Mouse (Mus musculus): ENCODE results near the gene Ccdc51. TPM values are rescaled to one million over a fixed set of nuclear protein-coding genes. Genes with fewer than 3 reads are reported as not detected.

The Ccdc51 gene
- total RNA-seq, 2 experiments from 2014 or later, result 8.7 to 9.3 TPM

DNA sequence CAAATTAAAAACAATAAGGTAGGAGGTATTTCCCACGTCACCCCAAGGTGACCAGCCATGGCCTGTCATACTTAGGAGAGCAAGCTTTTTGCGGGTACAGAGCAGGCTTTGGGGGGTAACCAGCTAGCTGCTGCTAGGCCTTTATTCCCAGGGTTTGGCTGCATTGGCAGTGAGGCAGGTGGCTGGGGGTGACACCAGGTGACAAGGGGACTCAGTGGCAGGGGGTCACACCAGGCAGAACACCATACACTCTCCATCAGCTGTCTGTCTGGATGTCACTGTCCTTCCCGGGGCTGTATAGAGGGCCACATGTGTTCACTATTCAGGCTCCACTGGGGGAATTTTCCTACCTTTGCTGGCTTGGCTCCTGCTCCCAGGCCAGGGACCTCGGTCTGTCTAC is 25.4 kb upstream of the Ccdc51 start:
- DNase-seq (ENCODE audit: low spot score in 2 of 2), result no peak

DNA sequence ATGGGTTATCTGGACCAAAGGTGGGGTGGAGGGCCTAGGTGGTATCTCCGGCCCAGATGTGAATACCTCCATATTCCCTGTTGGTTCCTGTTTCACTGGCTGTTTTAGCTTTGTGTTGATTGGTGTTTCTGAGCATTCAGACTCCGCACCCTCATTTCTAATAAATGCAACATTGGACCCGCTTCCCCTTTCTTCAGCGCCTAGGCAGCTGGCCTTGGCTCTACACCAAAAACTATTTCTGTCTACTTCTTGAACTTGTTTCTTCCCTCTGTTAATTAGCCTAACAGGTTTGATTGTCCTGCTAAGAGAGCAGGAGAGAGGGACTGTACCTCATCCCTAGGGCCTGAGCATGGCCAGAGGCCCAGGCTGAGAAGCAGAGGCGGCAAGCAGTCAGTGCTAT is 24.8 kb upstream of the Ccdc51 start:
- no peak for DNase-seq (ENCODE audit: low spot score in 2 of 2)

DNA sequence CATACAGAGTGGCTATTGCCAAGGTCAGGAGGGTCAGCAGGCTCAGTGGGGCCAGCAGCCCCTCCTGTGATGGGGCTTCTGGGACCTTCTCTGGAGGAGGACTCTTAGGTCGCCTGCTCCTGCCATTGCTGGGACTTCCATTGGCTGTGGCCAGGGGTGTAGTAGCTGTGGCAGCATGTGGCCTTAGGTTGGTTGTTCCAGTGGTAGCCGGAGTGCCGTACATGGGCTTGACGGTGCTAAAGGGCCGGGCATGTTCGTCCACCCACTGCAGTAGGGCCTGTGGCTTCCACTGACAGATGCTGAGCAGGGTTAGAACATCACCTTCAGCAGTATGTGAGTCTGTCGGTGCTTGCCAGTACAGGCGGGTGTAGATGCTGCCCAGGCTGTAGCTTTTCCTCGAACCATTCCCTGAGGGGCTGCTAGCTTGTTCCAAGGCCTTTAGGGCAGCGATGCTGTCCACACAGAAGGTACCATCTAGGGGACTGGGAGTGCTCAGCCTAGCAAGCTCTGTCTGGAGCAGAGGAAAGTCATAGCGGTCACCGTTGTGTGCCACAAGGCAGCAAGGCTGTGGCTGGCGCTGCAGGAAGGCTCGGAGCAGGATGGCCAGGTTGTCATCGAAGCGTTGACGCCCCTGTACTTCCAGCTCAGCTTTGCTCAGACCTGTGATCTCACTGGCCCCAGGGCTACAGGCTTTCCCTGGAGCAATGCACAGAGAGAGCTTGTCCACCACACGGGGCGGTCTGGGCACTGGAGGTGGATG is 24.1 kb upstream of the Ccdc51 start:
- DNase-seq (ENCODE audit: low spot score in 2 of 2), result no peak

DNA sequence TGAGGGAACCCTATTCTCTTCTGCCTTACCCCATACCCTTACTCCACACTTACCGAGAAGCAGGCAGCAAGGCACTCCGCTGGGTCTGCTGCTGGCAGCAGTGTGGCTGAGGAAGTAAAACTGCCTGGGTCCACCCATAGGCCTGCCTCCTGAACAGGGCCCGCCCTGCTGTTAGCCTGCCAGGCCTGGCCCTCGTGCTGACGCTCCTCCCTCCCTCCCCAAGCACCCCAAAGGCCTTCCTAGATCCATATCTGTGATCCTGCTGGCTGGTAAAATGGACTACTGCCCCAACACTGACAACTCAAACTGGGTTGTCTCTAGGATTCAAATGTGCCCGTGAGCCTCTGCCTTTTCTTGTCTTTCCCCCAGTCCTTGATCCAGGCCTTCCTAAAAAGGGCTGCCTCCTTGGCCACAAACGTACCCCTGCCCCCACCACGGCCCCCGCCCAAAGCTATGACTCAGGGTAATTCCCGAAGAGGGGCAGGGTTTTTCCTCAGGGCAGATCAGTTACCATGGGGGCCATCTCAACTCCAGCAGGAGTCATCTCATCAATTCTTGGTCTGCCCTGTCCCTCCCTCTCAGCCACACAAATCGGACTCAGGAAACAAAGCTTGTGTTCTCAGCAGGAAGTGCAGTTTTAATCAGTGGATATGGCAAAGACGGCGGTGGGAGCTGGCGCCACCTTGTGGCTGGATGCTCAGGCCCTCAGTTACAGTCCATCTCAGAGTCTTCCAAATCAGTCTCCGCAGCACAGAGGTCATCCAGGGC is 23.0 kb upstream of the Ccdc51 start, which contains the start of gene Trex1:
Trex1 (minus strand) TSS at position 599 of the 768 bp plus-strand sequence.
- peak; percentile 78 to 95 for DNase-seq (ENCODE audit: low spot score in 2 of 2)

DNA sequence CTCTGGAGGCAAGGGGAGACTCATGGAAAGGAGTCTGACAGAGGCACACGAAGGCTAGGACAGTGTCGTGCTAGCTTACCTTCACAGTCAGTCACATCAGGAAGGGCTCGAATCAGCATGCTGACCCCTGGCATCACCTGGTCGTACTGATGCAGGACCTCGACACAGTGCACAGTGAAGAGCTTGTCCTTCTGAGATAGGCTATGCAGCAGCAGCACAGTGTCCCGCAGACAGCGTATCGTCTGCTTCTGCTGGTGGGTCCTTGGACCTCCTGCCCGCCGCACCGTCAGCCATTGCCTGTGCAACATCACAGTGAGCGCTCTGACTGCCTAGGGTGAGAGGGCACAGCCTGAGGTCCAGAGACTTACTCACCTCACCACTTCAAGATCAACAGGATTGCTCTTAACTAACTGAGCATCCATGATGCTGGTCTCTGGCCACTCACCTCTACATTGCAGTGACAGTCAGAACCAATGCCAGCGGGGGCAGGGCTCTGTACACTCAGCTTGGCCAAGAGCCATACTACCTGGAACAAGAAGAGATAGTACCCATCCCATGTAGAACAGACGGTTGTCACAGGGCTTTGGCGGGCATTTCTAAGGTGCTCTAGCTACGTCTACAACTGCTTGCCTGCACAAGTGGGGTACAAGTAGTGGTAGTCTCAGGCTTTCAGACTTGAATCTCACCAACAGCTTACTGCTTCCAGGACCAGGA is 22.0 kb upstream of the Ccdc51 start:
- no peak for DNase-seq (ENCODE audit: low spot score in 2 of 2)

DNA sequence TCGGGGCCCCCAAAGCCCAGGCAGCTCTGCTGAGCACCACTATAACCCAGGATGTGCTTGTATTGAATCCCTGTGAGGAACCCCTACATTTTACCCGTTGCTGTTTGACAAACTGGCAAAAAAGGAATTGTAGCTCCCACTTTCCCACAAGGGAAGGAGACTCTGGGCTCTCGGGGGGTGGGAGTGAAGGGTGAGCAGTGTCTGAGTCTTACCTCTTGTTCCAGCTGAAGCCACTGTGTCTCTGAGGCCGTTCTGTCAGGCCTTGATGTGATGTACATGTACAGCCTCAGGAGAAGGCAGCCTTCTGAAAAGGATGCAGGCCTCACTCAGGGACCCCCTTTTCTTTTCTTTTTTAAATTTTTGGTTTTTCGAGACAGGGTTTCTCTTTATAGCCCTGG is 21.4 kb upstream of the Ccdc51 start:
- no peak for DNase-seq (ENCODE audit: low spot score in 2 of 2)

DNA sequence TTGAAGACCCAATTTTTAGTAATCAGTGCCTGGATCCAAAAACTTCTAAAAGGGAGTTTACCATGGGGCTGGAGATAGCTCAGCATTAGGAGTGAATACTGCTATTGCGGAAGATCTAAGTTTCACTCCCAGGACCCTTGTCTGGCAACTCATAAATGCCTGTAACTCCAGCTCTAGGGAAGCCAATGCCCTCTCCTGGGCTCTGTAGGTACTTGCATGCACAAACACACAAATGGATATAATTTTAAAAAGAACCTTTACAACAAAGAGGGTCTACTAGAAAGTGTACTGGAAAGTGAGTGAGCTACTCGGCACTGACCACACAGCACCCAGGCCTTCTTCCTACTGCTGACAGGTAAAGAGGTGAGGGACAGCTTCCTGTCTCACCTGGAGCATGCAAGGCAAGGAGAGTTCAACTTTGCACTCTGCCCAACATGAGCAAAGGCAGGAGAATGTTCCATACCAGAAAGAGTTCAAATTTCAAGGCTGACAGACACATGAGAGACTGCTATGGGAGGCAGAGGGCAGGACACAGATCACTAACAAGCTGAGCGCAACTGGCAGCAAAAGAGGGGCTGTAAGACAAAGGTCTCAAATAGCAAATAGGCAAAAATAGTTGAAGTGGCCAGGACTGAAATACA is 14.1 kb upstream of the Ccdc51 start:
- DNase-seq (ENCODE audit: low spot score in 2 of 2), result no peak

DNA sequence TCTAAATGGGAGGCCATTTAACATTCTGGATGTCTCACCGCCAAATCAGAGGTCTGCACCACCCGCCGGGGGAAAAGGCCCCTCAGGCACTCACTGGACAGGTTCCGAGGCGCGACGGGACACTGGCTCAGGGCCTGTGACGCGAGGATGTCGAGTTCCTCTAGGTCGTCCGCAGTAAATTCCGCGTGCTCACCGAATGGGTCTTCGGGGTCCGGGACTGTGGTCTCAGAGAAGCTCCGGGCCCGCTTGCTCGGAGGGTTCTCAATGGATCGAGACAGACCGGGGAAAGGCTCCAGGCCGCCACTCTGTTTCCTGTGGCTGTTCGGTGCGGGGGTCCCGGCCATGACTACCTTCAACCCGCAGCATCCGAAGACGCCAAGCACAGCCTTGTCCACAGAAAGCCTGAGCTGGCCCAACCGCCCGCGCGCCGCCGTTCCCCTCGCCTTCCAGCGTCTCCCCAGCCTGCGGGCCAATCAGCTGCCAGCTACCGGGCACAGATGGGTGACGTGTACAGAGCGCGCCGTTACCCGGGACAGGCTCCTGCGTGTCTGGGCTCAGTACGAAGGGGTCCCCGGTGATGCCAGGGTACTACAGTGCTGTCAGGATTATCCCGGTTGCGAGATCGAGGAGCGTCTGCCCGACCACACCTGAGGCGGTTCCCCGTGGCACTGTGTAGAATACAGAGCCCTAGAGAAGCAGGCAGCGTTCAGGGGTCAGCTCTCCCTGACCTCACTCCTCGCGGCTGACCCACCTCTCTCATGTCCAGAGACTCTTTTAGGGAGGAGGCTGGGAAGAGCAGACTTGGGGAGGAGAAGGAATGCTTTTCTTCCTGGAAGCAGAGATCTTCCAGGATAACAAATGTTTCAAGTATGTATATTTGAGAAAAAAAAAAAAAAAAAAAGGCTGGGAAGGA is 8.4 kb upstream of the Ccdc51 start, which contains the start of gene Atrip:
Atrip (minus strand) TSS at position 464 of the 913 bp plus-strand sequence.
- DNase-seq (ENCODE audit: low spot score in 2 of 2), result peak; percentile 93 to 96

DNA sequence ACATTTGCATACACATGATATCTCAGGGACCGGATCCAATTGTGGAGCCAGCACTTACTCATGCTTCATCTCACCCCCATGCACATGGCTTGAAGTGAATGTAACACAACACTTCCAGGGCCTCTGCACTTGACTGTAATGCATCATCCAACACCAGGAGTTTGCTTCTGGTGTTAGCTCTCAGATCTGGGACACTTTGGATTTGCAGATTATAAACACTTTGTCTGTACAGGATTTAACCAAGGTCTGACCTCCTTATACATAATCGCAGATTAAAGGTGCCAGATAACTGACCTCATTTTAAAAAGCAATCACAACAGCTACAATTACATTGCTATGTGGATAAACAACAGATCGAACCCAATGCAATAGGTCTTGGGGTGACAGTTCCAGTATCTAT is 1.8 kb upstream of the Ccdc51 start:
- DNase-seq (ENCODE audit: low spot score in 2 of 2), result no peak

DNA sequence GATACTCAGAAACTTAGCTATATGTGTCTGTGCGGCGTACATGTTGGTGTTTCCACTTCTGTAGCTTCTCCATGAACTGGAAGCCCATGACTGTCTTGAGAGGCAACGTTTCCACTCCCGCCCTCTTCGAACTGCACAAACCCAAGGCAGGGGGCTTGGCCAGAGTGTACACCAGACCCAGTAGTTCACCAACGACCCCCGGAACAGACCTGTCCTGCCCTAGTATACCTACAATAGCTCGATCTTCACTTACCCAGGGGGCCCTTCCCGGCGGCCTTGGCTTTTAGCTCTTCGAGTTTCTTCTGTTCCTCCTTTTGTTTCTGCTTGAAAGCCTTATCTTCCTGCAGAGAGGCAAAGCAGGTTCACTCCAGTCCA is 557 bp upstream of the Ccdc51 start:
- DNase-seq (ENCODE audit: low spot score in 2 of 2), result no peak

DNA sequence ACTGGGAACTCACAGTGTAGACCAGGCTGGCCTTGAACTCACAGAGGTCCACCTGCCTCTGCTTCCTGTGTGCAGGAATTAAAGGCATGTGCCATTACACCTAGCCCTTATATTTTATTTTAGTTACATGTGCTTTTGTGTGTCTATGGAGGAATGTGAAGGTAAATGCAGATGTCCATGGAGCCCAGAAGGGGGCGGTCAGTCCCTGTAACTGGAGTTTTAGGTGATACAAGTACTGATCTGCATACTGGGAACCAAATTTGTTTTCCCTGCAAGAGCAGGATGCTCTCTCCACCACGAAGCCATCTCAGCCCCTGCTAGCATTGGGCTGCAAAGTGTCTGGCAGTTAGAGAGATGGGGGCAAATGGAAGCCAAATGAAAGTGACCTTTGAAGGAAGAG is 2.6 kb downstream of the Ccdc51 start:
- no peak for DNase-seq (ENCODE audit: low spot score in 2 of 2)

DNA sequence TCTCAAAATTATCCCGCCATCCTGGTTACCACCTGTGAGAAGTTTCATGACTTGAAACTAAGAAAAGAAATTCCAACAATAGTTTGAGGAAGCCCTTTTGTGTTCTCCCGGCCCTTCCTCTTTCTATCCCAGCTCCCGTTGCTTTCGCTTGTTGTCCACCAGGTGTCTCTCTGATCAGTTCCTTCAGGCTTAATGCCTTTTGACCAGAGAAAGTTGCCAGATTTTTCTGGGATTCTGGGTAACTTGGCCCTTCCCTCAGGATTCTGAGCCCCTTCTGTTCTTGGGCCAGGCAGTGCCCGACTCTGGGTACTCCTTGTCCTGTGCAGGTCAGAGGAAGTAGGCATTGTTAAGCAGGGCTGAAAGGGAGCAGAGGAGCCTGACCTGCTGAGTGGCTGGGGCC is 5.7 kb downstream of the Ccdc51 start:
- peak in 1 of 2 experiments; percentile 50 for DNase-seq (ENCODE audit: low spot score in 2 of 2)

DNA sequence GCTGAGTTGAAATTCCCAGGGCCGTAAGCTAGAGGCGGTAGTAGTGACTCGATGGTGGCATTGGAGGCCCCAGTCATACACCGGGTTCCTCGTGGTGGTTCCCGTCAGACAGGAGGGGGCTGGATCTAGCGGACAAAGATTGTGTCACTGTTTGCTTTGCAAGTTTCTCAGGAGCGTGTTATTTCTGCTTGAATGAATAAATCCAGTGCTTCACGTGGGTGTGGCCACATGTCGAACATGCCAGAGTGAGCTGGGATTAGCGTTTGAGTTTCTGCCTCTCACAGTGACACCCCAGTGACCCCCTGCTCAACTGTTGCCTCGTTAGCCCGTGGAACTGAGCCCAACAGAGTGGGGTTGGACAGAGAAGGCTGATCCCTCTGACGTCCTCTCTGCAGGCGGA is 8.2 kb downstream of the Ccdc51 start:
- peak in 1 of 2 experiments; percentile 39 for DNase-seq (ENCODE audit: low spot score in 2 of 2)

DNA sequence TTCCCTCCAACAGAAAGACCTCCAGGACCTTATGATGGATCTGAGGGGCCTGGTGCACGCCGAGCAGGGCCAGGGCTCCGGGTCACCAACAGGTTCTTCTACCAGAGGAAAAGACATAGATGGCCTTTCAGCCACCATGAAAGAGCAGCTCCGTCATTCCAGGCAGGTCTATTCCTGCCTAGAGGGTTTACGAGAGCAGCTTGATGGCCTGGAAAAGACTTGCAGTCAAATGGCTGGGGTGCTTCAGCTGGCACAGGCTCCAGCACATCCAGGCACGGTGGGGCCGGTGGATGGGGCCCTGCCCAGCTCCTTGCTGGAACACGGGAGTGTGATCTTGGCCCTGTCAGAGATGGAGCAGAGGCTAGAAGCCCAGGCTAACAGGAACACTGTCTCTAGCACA is 9.5 kb downstream of the Ccdc51 start:
- DNase-seq (ENCODE audit: low spot score in 2 of 2), result no peak

DNA sequence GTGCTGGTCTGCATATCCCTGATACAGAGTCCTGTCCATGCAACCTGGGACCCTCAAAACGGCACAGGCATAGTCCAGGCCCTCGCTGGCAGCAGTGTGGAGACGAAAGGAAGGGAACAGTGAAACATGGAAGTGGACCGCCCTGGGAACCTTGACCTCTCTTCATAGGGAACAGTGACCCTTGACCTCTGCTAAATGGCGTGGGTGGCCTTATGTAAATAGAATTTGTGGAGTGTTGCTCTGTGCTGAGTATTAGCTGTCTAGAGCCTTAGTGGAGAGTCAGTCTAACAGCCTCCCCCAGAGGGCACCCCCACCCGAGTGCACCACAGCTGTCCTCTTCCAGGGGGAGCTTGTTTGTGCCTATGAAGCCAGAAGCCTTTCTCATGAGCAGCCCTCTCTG is 10.5 kb downstream of the Ccdc51 start:
- DNase-seq (ENCODE audit: low spot score in 2 of 2), result no peak

DNA sequence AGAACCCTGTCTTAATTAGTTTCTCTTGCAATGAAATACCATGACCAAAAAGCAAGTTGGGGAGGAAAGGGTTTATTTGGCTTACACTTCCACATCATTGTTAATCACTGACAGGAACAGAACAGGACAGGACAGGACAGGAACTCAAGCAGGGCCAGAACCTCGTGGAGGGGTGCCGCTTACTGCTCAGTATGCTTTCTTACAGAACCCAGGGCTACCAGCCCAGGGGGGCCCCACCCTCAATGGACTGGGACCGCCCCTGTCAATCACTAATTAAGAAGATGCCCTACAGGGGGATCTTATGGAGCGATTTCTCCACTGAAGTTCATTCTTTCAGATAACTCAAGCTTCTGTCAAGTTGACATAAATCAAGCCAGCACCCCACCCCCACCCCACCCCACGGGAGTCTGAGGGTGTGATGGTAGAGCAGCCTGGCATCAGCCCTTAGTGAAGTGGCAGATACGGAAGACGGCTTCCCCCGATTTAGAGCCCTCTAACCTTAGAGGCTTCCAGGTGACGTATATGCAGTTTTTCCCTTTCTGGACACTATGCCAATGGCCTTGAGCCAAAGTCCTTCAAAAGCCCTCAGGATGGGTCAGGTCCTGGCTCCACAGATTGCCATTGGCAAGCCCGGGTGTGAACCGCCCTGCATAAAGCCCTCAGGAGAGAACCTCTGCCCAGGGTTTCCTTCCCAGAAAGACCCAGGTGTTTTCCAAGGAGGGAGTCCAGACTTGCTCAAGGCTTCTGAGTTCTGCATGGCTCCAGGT is 11.7 kb downstream of the Ccdc51 start:
- DNase-seq (ENCODE audit: low spot score in 2 of 2), result no peak

DNA sequence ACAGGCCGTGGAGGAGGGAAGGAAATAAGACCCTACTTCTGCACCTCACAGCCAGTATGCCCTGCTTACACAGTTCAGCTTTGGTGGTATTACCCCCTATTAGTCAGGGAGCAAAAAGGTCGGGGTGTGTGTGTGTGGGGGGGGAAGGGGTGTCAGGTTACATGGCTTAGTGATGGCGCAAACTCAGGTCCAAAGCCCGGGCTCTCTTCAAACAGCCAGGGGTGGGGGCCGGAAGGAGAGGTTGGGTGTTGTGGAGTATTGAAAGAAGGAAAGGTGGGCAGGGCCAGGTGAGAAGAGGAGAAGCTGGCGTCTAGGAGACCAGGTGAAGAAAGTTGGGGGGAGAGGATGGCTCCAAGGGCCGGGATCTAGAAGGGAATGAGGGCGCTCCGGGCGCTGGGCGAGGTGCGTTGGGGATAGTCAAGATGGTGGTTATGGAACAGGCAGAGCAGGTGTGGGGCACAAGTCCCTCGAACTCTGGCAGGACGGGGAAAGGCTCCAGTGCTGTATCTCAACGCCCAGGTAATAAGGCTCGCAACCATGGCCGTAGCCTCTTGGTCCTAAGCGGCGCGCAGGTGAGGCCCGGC is 12.4 kb downstream of the Ccdc51 start:
- DNase-seq (ENCODE audit: low spot score in 2 of 2), result no peak

DNA sequence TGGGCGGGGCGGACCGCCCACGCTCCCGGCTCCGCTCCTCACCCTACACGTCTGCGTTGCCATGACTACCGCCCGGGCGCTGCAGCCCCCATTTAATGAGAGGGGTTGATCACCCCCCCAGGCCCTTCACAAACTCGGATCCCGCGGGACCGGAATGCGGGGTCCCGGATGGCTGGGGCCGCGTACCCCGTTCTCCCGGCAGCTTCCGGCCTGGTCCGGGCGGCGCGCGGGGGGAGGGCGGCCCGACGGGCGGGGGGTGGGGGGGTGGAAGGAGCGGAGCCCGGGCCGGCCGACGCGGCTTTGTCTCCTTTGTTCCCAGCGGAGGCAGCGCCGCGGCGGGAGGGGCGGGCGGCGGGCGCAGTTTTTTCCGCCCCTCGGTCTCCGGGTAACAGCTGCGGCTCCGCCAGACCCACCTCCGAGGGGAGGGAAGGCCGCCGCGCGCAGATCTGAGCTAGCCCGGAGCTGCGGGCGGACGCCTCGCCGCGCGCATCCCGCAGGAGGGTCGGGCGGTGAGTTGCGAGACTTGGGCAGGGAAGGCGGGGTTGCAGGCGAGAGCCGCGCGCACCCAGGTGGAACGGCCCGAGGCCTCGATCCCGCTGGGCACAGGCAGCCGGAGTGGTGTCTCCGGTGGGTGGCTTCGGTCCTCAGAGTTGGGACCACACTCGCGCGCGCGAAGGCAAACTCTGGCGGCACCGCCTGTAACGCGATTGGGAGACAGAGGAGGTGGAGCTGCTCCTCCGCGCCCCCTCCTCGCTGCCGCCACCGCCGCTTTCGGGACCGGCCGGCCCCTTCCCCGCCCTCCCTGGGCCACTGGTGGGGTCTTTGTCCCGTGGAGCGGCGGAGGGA is 13.1 kb downstream of the Ccdc51 start, which contains the start of gene Plxnb1:
Plxnb1 (plus strand) TSS at position 253 of the 846 bp plus-strand sequence.
- DNase-seq (ENCODE audit: low spot score in 2 of 2), result peak; percentile 56 to 70
